Mouse (Mus musculus): ENCODE results near the gene Cpe. TPM values are rescaled to one million over a fixed set of nuclear protein-coding genes. Genes with fewer than 3 reads are reported as not detected.
A peak's percentile ranks its signal among the peaks of the same experiment; 100 is the strongest.
"Not testable (repeated sequence)": the region's sequence is repeated elsewhere in the genome, so short reads cannot be mapped to it uniquely, and the experiment has no call there.

Gene Cpe
- total RNA-seq, 1 experiment from 2014 or later: 671 TPM

GRCm38 (mm10) chr8:64674951-64675585, 17.8 kb downstream of the Cpe start:
- no peak for DNase-seq

GRCm38 (mm10) chr8:64672920-64673319, 19.9 kb downstream of the Cpe start:
- no peak for DNase-seq

- DNase-seq: no peak
Measured at GRCm38 (mm10) chr8:64671937-64672336, 20.9 kb downstream of the Cpe start.

GRCm38 (mm10) chr8:64666305-64666704, 26.5 kb downstream of the Cpe start:
- not testable (repeated sequence) for DNase-seq

DNA sequence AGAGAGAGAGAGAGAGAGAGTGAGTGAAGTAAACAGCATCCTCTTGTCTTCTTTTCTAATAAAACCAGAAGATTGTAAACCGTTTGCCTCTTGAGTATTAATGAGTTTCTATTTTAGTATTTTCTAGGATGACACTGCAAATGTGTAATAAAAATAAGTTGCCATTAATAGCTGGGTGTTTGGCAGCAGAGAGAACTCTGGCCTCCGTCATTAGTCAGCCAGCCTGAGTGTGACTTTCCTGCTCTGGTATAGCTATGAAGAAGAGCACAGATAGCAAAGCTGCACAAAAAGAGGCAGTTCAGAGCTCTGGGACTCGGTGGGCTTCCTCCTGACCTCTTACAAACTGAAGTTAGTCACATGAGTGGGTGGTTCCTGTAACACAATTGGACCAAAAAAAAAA, 27.3 kb downstream of the Cpe start:
- DNase-seq: no peak

DNA sequence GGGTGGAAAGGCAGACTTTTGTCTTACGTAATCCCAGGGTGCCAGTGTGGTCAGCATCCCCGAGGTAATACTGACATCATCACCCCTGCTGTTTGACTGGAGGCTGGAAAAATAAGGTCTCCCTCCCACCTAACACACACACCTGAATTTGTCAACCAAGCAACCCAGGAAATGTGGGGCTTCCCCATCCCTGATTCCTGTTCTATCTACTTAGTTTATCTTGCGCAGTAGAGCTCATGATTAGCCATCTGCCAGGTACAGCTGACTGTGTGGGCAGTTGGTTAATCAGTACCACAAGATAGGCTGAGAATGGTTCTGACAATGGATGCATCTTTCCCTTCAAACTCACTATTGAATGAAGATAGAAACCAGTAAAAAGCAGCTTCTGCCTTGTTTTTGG, 28.0 kb downstream of the Cpe start:
- DNase-seq: no peak

DNA sequence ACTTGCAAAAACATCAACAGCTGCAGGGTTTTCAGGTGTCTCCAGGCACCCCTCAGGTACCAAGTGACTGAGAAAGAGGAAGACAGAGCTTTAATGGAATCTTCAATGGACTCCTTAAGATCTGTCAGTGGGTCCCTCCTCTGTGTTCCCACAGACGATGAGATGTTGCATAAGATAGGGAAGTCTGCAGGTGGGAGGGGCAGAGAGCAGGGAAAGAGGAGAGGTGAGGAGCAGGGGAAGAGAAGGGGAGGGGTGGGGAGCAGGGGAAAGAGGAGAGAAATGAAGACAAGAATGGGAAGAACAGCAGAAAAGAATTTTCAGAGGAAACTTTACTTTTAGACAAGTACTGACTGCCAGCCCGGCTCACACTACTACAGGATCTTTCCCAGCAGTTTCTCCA, 28.5 kb downstream of the Cpe start:
- no peak for DNase-seq

DNA sequence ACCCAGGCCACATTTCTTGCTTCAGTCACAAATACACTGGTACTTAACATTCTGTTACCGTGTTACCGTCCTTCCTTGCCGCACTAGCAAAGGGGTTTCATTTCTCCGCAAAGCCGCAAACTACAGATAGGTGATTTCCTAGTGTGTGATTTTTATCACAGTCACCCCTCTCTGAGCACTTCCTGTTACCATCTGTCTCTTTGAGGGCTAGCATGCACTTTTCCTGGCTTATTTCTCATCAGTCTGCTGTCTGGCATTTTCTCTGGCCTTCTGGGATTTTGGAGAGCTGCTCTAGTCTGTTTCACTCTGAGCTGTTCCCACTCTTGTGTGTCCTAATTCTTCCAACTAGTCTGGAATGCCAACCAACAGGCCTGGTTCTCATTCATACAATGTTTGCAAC, 33.8 kb downstream of the Cpe start:
- DNase-seq: no peak

DNA sequence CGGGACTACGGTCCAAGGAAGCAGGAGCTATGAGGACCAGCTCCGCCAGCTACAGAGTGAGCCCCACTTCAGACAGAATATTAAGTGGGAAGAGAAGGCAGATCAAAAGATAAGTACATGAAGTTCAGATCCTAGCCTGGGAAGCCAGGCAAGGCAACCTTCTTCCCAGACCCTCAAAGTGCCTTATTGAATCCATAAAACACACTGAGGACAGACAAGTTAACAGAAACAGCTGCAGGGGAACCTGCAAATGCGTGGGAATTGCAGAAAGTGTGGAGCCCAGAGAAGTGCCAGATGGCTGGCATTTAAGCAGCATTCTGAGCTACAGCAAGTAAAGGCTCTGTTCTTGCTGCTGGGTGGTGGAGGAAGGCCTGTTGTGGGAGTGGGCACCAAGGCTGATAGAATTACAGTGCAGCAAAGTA, 34.9 kb downstream of the Cpe start:
- no peak for DNase-seq

- DNase-seq: no peak
Measured at GRCm38 (mm10) chr8:64657517-64657916, 35.3 kb downstream of the Cpe start.

DNA sequence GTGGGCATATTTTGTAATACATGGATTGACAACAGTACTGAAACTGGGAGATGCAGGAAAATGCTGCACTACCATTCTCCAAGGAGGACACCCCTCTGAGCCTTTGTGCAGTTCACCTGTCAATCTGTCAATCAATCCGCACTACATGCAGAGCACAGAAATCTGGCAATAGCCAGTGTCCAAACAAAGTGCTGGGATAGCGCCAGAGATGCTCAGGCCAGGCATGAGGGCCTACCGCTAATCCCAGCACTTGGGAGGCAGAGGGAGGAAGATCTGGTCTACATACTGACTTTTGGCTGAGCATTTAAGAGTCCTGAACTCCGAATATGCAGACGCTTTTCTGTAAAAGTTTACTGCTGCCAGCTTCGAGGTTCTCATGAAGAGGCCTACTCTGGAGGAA, 37.0 kb downstream of the Cpe start:
- no peak for DNase-seq

DNA sequence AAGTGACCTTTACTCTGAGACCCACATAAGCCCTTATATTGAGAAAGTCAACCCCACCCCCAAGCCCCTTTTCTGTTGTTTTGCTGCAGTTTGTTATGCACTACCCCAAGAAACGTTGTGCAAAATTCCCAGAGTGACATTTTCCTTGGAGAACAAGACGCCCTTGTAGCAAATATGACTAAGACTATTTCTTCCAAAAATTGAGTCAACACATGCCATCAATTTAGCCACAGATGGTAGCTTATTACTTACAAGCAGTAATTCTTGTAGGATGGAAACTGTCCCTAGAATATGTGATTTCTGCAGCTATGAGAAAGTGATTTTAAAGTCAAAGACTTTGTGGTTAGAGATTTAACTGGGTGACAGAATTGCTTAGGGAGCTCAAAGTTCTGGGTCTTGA, 37.8 kb downstream of the Cpe start:
- no peak for DNase-seq

DNA sequence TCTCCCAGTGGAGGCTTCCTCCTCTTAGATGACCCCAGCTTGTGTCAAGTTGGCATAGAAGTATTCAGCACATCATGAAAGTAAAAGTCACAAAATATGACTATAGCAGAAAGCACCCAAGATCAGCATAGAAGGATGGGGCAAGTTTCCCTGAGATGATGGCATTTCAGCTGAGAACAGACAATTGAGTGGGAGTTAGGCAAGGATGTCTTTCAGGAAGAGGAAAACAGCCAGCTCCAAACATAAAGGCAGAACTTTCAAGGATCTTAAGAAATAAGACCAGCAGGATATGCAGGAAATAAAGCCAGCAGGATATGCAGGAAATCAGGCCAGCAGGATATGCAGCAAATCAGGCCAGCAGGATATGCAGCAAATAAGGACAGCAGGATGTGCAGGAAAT, 40.6 kb downstream of the Cpe start:
- no peak for DNase-seq

DNA sequence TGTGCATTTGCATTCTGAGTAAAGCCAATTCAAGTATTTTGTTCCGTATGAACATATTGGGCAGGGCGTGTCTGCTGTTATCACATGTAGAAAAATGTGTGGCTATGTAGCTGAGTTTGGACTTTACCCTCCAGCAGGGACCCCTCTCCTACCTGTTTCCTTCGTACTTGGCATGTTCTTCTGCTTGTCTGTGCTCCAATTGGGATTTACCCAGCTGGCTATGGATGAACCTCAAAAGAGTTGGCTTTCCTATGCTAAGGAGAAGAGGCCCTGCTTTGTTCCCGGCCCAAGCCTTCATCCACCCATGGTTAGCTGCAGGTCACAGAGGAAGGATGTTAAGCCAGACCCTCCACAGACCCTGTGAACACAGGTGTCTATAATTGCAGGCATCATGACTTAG, 44.8 kb downstream of the Cpe start:
- DNase-seq: no peak

DNA sequence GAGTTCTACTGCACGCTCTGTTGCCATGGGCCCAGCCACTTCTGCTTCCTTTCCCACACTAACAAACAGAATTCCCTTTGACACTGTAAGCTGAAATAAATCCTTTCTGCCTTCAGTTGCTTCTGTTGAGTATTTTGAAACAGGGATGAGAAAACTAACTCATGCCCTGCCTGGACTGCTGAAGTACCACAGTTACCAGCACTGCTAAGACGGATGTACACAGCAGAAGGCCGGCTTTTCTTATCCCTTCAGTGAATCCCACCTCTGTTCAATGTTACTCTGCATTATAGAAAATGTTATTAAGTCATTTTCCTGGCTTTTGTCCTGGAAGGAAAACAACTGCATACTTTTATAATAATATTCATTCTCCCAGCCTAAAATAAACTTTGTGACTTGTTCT, 45.7 kb downstream of the Cpe start:
- no peak for DNase-seq

GRCm38 (mm10) chr8:64646421-64646820, 46.4 kb downstream of the Cpe start:
- DNase-seq: no peak

DNA sequence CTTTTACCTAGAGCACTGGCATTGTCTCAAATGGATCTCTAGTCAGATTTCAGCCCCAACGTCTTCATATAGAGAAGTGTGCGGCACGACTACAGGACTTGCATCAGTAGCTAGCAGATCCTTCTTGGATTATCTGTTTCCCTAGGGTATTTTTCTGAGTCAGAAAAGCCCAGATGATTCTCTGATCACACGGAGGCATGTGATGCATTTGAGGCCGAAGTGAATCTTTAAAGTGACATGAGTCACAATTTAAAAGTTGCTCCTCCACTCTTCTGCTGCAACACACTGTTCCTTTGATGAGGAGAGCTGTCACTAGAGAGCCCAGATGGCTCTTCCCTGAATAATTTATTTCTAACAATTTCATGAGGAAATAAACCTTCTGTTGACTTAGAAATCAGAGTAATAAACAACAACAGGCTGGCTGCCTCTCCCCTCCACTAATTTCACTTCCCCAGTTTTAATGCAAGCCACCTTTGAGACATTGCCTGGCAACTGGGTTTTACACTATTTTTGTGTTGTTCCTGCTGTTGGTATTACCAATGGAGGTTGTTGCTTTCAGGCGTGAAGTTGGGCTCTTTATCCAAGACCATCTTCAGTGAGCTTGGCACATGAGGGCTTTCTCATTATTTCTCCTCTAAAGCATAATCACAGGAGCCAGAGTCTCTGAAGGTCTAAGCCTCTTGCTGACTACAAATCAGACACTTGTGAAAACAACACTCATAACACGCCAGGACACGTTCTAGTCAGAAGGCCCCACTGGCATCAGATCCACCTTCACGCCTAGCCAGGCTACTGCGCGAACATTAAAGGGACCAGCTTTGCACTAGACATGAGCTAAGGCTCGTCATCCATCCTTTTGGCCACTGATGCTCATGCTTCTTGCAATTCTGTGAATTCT, 48.5 kb downstream of the Cpe start:
- no peak for DNase-seq

GRCm38 (mm10) chr8:64643382-64643781, 49.5 kb downstream of the Cpe start:
- DNase-seq: peak; percentile 35

GRCm38 (mm10) chr8:64642799-64643198, 50.1 kb downstream of the Cpe start:
- DNase-seq: no peak

GRCm38 (mm10) chr8:64640599-64640998, 52.3 kb downstream of the Cpe start:
- DNase-seq: no peak

DNA sequence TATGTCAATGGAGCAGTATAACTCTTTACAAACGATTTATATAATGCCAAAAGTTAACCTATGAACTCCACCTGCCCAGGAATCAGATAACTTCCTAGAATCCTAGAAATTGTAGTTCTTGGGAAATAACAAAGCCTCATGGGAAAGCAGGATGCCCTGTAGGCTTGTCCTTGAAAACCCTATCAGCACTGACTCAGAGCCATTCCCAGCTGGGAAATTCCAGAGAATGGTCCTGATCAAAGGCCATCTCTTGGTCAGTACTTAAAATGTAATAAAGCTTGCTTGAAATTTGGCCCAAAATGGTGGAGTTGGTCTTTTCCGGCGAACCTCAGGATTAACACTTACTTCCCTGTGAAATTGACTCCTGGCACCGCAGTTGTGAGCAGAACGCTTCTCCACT, 53.2 kb downstream of the Cpe start:
- no peak for DNase-seq

- DNase-seq: no peak
Measured at GRCm38 (mm10) chr8:64634901-64635300, 58.0 kb downstream of the Cpe start.

DNA sequence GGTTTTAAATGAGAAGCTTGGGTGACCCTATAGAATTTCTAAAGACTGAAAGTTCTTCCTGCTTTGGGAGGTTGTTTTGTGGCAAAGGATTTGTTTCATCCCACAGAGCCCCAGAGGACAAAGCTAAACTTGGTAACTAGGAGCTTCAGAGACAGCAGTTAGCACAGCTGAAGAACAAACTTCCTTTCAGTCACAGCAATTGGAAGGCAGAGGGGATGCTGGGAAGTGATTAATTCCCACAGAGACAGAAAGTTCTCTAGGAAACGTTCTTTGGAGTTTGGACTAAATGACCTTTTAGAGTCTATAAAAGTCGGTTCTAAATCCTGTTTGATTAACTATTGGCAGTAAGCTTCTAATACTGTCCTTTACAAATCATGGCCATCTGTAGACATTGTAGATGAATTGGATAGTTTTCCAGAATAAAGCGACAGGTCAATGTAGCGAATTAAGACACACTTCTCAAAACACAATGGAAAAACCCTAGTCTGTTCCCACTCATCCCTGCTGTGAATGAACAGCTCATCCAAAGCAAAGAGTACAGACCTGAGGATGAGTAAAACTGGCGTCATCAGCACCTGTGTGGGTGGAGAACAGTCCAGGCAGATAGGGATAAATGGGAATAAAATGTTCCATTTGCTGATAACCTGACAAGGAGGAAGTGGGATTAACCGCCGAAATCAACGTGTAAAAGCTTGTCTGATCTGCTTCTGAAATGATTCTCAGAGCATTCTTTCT, 58.6 kb downstream of the Cpe start:
- no peak for DNase-seq
